Mouse (Mus musculus) intestine, postnatal 0 days (tissue): ENCODE results near the gene Ubn1. TPM values are rescaled to one million over a fixed set of nuclear protein-coding genes. Genes with fewer than 3 reads are reported as not detected.

Experiments used
- ATAC-seq: fragments of 200-750 bp; cut with Nextera tagmentation; 2 replicates; pipeline ENCODE4 v1.8.0; 2017; ENCODE audit warnings: mild to moderate bottlenecking, moderate TSS enrichment, moderate library complexity
- H3K27ac ChIP-seq: fragments of 300-500 bp; sonication (generic); 2 replicates; pipeline ENCODE4 v1.5.1; 2014; ENCODE audit warnings: mild to moderate bottlenecking, low read depth, low read length, moderate library complexity
- H3K27me3 ChIP-seq: fragments of 300-500 bp; sonication (generic); replicated peaks from 2 replicates; pipeline ENCODE4 v1.6.1; 2014; ENCODE audit warnings: low read length, mixed read lengths; ENCODE audit not compliant: control insufficient read depth, insufficient read depth
- H3K36me3 ChIP-seq: fragments of 300-500 bp; sonication (generic); 2 replicates; pipeline ENCODE4 v1.6.1; 2014; ENCODE audit warnings: mild to moderate bottlenecking, moderate library complexity; ENCODE audit not compliant: control insufficient read depth, insufficient read depth
- H3K4me1 ChIP-seq: fragments of 300-500 bp; sonication (generic); replicated peaks from 2 replicates; pipeline ENCODE4 v1.6.1; 2014; ENCODE audit warnings: antibody characterized with exemption, low read length, mixed read lengths; ENCODE audit not compliant: control insufficient read depth, insufficient read depth
- H3K4me2 ChIP-seq: fragments of 300-500 bp; sonication (generic); replicated peaks from 2 replicates; pipeline ENCODE4 v1.6.1; 2014; ENCODE audit warnings: low read depth, mild to moderate bottlenecking, moderate library complexity
- H3K4me3 ChIP-seq: fragments of 300-500 bp; sonication (generic); 2 replicates; pipeline ENCODE4 v1.5.1; 2014; ENCODE audit warnings: low read depth, low read length
- H3K9ac ChIP-seq: fragments of 300-500 bp; sonication (generic); 2 replicates; pipeline ENCODE4 v1.6.1; 2014; ENCODE audit warnings: mild to moderate bottlenecking, low read depth, low read length
- H3K9me3 ChIP-seq: fragments of 300-500 bp; sonication (generic); 2 replicates; pipeline ENCODE4 v1.6.1; 2016; ENCODE audit warnings: mixed run types; ENCODE audit not compliant: control insufficient read depth
- CTCF ChIP-seq: sonication (generic); IDR thresholded peaks from 2 replicates; pipeline ENCODE4 v1.5.1; 2016; ENCODE audit warnings: low read depth, mild to moderate bottlenecking, control low read depth, antibody characterized with exemption, moderate library complexity
- WGBS: fragments of 180-500 bp; shearing (Covaris S2); extraction: QIAGEN DNeasy Blood & Tissue Kit; methylation state at CpG from one replicate; pipeline ENCODE4 v1.1.7; 2014; 5-methylcytosine and 5-hydroxymethylcytosine counted together
- polyA plus RNA-seq: library from polyadenylated mRNA; unstranded; fragments of >200 nt; fragmentation: Nextera tagmentation; extraction: Ambion mirVana; gene quantifications from 2 replicates; pipeline ENCODE4 v1.2.1, GENCODE M21; 2015

The Ubn1 gene
- polyA plus RNA-seq, 1 experiment from 2014 or later: 14.7 TPM

- Histone ChIP-seq H3K9me3 (no peaks in the 10 kb centered on the region), H3K9ac (no peak within 1 kb of the TSS), H3K27ac (no peak within 1 kb of the TSS), H3K27me3 (peaks cover 21% of the 10 kb centered on the region), H3K4me1 (peaks cover 8% of the 10 kb centered on the region), H3K36me3 (no peaks in the 10 kb centered on the region), H3K4me3 (peak within 1 kb of the TSS; percentile 49), H3K4me2 (peak within 1 kb of the TSS; percentile 88)
- 1% methylated on average over 26 of the region's 39 CpGs for WGBS
- peak; percentile 82 for ATAC-seq
- TF ChIP-seq CTCF: peak; percentile 79
Measured at GRCm38 (mm10) chr16:5132401-5132801, 82.5 kb downstream of the Ubn1 start, which contains the start of gene Ppl. Gene Ppl (minus strand): TSS chr16:5132421.

- peak; percentile 37 for ATAC-seq
- 48% methylated on average over 14 of the region's 14 CpGs for WGBS
- H3K36me3 ChIP-seq: no peaks in the 10 kb centered on the region
- peaks cover 21% of the 10 kb centered on the region for H3K27me3 ChIP-seq
- 0 out of 2 replicates have a peak, but pooled peaks have one; percentile 17 for TF ChIP-seq CTCF
- no peak overlapping the region for H3K4me3 ChIP-seq
- no peak overlapping the region for H3K4me2 ChIP-seq
- H3K4me1 ChIP-seq: peaks cover 8% of the 10 kb centered on the region
- no peaks in the 10 kb centered on the region for H3K9me3 ChIP-seq
- no peak overlapping the region for H3K27ac ChIP-seq
- no peak overlapping the region for H3K9ac ChIP-seq
Measured at GRCm38 (mm10) chr16:5134623-5135330, 84.9 kb downstream of the Ubn1 start.

DNA sequence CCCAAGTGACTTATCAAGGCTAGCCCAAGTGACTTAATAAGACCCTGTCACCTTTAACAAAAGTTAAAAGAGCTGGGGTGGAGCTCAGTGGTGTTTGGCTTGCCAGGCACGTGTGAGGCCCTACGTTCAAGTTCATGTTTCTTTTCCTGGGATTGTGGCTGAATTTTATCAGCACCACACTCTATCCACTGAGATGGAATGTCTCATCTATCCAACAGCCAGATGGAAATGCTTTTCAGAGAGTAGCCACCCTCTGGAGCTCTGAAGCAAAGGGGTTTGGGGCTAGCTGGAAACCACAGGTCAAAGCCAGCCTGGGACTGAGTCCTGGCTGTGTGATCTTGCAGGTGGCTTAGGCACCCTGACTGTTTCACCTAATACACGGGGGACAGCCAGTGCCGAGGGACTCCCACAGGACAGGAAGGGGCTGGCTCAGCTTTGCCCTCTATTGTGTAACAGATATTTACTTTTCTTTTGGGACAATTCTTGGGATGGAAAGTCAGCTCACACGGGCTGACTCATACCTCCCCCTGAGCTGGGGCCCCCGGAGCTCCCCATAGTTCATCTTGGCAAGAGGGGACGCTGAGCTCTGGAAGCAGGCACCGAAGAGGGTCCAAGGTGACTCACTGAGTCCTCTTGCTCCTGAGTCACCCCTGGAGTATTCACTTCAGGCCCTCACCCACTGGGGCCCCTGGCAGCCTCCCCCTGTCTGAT is 85.8 kb downstream of the Ubn1 start:
- H3K27me3 ChIP-seq: peaks cover 19% of the 10 kb centered on the region
- TF ChIP-seq CTCF: no peak
- H3K27ac ChIP-seq: no peak overlapping the region
- H3K36me3 ChIP-seq: no peaks in the 10 kb centered on the region
- no peak for ATAC-seq
- no peak overlapping the region for H3K4me2 ChIP-seq
- peaks cover 8% of the 10 kb centered on the region for H3K4me1 ChIP-seq
- H3K9ac ChIP-seq: no peak overlapping the region
- WGBS: 37% methylated on average over 8 of the region's 8 CpGs
- H3K9me3 ChIP-seq: no peaks in the 10 kb centered on the region
- H3K4me3 ChIP-seq: no peak overlapping the region

Other genes with a start within 250 kb of the Ubn1 start
- not detected in 2 replicates for gene 4930562C15Rik, start 214.6 kb upstream of the Ubn1 start, polyA plus RNA-seq
- 22.9 and 24.9 TPM in 2 replicates for gene Ubald1, start 169.7 kb upstream of the Ubn1 start, polyA plus RNA-seq
- 57.8 and 62.8 TPM in 2 replicates for gene Mgrn1, start 163.8 kb upstream of the Ubn1 start, polyA plus RNA-seq
- 77.7 and 79.5 TPM in 2 replicates for gene Nudt16l1, start 111.3 kb upstream of the Ubn1 start, polyA plus RNA-seq
- 17.7 and 18.0 TPM in 2 replicates for gene Anks3, start 85.9 kb upstream of the Ubn1 start, polyA plus RNA-seq
- not detected in 2 replicates for gene Sept12, start 52.2 kb upstream of the Ubn1 start, polyA plus RNA-seq
- 329 and 375 TPM in 2 replicates for gene Smim22, start 42.8 kb upstream of the Ubn1 start, polyA plus RNA-seq
- gene Rogdi, start 36.5 kb upstream of the Ubn1 start, polyA plus RNA-seq: 21.8 and 25.3 TPM in 2 replicates
- 65.3 and 69.7 TPM in 2 replicates for gene Glyr1, start 194 bp upstream of the Ubn1 start, polyA plus RNA-seq
- 0.69 and 0.86 TPM in 2 replicates for gene Ppl, start 82.4 kb downstream of the Ubn1 start, polyA plus RNA-seq
- gene Sec14l5, start 97.1 kb downstream of the Ubn1 start, polyA plus RNA-seq: not detected in 2 replicates
- 19.6 and 20.6 TPM in 2 replicates for gene Nagpa, start 154.0 kb downstream of the Ubn1 start, polyA plus RNA-seq
- 3.9 and 4.0 TPM in 2 replicates for gene AU021092, start 172.2 kb downstream of the Ubn1 start, polyA plus RNA-seq
- gene Alg1, start 183.6 kb downstream of the Ubn1 start, polyA plus RNA-seq: 26.2 and 26.9 TPM in 2 replicates
- 17.9 and 18.5 TPM in 2 replicates for gene Eef2kmt, start 205.9 kb downstream of the Ubn1 start, polyA plus RNA-seq